Mouse (Mus musculus) ES-E14 (cell line): Measurements from ENCODE around the gene Serhl.
"Not testable (repeated sequence)": the region's sequence is repeated elsewhere in the genome, so short reads cannot be mapped to it uniquely, and the experiment has no call there.

ENCODE experiments used
- HCFC1 ChIP-seq: IDR thresholded peaks from 2 replicates; pipeline ENCODE4 v1.6.1; 2012; ENCODE audit warnings: low read length, inconsistent platforms, borderline replicate concordance; ENCODE audit not compliant: insufficient read depth
- MAFK ChIP-seq: IDR thresholded peaks from 2 replicates; pipeline ENCODE4 v1.6.1; 2014; ENCODE audit warnings: mild to moderate bottlenecking, low read depth, low read length, inconsistent platforms; ENCODE audit not compliant: insufficient read depth
- ZC3H11A ChIP-seq: IDR thresholded peaks from 2 replicates; pipeline ENCODE4 v1.6.1; 2012; ENCODE audit warnings: low read depth, mild to moderate bottlenecking, inconsistent platforms, low read length, borderline replicate concordance
- ZNF384 ChIP-seq: IDR thresholded peaks from 2 replicates; pipeline ENCODE4 v1.6.1; 2012; ENCODE audit warnings: low read depth, low read length, inconsistent platforms

DNA sequence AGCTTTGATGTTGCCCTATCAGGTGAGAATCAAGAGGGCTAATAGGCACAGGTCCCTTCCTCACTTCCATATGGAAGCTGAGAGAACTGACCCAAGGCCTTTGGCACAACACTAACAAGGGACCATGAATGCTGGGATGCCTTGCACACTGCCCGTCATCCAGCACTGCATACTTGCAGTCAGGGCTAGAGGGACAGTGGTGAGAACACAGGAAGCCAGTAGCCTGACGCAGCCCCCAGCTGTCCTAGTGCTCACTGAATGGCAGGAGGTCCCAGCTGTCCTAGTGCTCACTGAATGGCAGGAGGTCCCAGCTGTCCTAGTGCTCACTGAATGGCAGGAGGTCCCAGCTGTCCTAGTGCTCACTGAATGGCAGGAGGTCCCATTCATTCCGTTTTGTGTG is 37.7 kb downstream of the Serhl start:
- not testable (repeated sequence) for TF ChIP-seq HCFC1, ZC3H11A, ZNF384, MAFK
